Mouse (Mus musculus) E14TG2a.4 (cell line): Measurements from ENCODE around the gene Cmtm6.
"Not testable (repeated sequence)": the region's sequence is repeated elsewhere in the genome, so short reads cannot be mapped to it uniquely, and the experiment has no call there.

Source experiments
- H3K27me3 ChIP-seq: 2 replicates; pipeline ENCODE4 v1.6.1; 2014; ENCODE audit warnings: low read length, control low read depth; ENCODE audit not compliant: insufficient read depth
- H3K36me3 ChIP-seq: 2 replicates; pipeline ENCODE4 v1.6.1; 2014; ENCODE audit warnings: low read length, control low read depth; ENCODE audit not compliant: insufficient read depth
- H3K4me1 ChIP-seq: replicated peaks from 2 replicates; pipeline ENCODE4 v1.6.1; 2014; ENCODE audit warnings: low read depth, low read length, control low read depth
- H3K4me3 ChIP-seq: replicated peaks from 2 replicates; pipeline ENCODE4 v1.5.1; 2014; ENCODE audit warnings: mild to moderate bottlenecking, low read length
- H3K9me3 ChIP-seq: 2 replicates; pipeline ENCODE4 v1.6.1; 2014; ENCODE audit warnings: low read length, control low read depth
- CTCF ChIP-seq: conservative IDR thresholded peaks from 2 replicates; pipeline ENCODE4 v1.5.1; 2014; ENCODE audit warnings: low read length
- NANOG ChIP-seq: IDR thresholded peaks from 2 replicates; pipeline ENCODE4 v1.6.1; 2014; ENCODE audit warnings: borderline replicate concordance, low read length, mixed read lengths
- POU5F1 ChIP-seq: IDR thresholded peaks from 2 replicates; pipeline ENCODE4 v1.6.1; 2014; ENCODE audit warnings: low read length, borderline replicate concordance

The Cmtm6 gene

DNA sequence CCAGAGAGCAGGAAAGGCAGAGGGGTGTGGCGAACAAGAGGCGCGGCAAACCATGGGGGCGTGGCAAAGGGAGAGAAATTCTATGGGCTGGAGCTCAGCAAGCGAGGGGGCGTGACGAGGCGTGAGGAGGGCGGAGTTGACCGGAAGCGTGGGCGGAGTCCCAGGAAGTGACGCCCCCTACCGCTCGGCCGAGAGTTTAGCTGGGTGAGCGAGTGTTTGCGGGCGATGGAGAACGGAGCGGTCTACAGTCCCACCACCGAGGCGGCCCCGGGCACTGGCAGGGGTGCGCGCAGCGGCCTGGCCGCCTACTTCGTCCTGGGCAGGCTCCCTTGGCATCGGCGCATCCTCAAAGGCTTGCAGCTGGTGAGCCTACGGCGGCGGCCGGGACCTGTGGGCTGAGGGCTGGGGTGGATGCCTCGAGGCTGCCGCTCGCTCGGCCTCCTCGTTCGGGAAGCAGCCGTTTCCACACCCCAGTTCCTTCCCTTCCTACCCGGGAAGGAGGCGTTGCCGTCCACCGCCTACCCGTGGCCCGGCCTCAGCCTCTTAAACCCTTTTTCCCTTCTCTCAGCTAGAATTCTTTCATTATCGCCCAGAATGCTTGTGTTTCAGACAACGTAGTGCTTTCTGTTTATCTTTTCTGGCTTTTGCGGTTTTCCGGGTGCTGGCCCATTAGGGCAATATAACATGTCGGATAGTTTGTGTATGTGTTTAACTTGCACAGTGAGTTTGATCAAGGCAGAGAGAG lies at the start of gene Cmtm6:
Cmtm6 (plus strand) TSS at position 106 of the 745 bp plus-strand sequence.
- no peaks in the 10 kb centered on the region for H3K9me3 ChIP-seq
- peaks cover 20% of the 10 kb centered on the region for H3K36me3 ChIP-seq
- H3K27me3 ChIP-seq, result no peaks in the 10 kb centered on the region
- TF ChIP-seq NANOG (no peak), CTCF (0 out of 2 replicates have a peak, but pooled peaks have one; percentile 2), POU5F1 (no peak)
- peaks cover 74% of the 10 kb centered on the region for H3K4me1 ChIP-seq
- H3K4me3 ChIP-seq, result peak within 1 kb of the TSS; percentile 96

DNA sequence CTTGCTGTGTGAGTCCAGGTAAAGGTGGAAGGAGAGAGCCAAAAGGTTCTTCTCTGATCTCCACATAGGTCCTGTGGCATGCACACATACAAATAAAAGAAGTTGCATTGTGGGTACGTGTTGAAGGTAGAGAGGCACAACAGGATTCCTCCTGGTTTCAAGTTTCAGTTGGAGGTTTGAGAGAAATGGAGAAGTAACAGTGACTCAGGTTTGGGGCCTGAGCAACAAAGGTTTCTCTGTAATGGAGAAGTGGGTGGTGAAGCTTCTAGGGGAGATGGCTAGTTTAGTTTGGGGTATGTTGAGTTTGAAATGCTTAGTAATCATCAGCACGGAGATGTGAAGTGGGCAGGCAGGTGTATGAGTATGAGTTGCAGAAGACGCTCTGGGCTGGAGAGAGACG lies 48.7 kb upstream of the Cmtm6 start:
- TF ChIP-seq POU5F1, result no peak
- TF ChIP-seq CTCF, result no peak
- no peak for TF ChIP-seq NANOG
- Histone ChIP-seq H3K36me3 (no peaks in the 10 kb centered on the region), H3K4me3 (no peak overlapping the region), H3K9me3 (peaks cover 4% of the 10 kb centered on the region; the same call in 1 of the 2 replicates), H3K4me1 (peaks cover 2% of the 10 kb centered on the region), H3K27me3 (no peaks in the 10 kb centered on the region)

DNA sequence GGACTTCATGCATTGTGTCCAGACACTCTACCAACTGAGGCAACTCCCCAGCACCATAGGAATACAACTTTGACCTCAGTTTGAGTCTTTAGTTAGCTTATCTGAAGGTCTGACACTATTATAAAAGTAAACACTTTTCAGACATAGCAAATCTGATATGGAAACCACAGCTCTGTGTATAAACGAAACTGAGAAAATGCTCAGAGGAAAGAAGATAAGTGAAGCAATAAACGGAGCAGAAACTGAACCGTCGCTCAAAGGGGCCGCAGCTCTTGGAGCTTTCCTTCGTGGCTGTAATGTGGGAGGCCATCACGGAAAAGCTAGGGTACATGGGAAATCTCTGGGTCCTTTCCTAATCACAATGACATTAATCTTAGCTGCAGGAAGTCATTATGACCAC lies 44.7 kb upstream of the Cmtm6 start:
- Histone ChIP-seq H3K9me3 (peaks cover 4% of the 10 kb centered on the region; the same call in 1 of the 2 replicates), H3K36me3 (peaks cover 8% of the 10 kb centered on the region), H3K27me3 (no peaks in the 10 kb centered on the region), H3K4me3 (no peak overlapping the region), H3K4me1 (peaks cover 31% of the 10 kb centered on the region)
- TF ChIP-seq NANOG (no peak), CTCF (no peak), POU5F1 (no peak)

DNA sequence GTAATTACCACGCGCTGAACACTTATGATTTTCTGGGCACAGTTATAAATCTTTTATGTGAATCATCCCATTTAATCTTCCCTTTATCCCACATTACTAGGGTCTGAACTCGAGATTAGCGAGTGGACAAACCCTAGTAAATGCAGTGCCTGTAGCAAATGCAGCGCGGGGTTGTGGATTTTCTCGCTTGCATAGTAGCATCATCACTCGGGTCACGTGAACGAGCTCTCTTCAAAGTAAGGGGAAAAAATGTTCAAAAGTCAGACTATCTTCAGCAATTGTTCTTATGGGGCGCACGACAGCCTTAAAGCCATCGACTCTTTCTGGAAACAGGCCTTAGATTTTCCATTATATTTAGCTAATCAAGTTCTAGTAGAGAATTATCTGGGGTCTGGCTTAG lies 43.3 kb upstream of the Cmtm6 start:
- H3K4me3 ChIP-seq, result peak overlapping the region; percentile 99
- H3K27me3 ChIP-seq, result no peaks in the 10 kb centered on the region
- TF ChIP-seq POU5F1 (no peak), NANOG (no peak), CTCF (no peak)
- H3K9me3 ChIP-seq, result peaks cover 4% of the 10 kb centered on the region; the same call in 1 of the 2 replicates
- peaks cover 44% of the 10 kb centered on the region for H3K4me1 ChIP-seq
- H3K36me3 ChIP-seq, result peaks cover 19% of the 10 kb centered on the region

DNA sequence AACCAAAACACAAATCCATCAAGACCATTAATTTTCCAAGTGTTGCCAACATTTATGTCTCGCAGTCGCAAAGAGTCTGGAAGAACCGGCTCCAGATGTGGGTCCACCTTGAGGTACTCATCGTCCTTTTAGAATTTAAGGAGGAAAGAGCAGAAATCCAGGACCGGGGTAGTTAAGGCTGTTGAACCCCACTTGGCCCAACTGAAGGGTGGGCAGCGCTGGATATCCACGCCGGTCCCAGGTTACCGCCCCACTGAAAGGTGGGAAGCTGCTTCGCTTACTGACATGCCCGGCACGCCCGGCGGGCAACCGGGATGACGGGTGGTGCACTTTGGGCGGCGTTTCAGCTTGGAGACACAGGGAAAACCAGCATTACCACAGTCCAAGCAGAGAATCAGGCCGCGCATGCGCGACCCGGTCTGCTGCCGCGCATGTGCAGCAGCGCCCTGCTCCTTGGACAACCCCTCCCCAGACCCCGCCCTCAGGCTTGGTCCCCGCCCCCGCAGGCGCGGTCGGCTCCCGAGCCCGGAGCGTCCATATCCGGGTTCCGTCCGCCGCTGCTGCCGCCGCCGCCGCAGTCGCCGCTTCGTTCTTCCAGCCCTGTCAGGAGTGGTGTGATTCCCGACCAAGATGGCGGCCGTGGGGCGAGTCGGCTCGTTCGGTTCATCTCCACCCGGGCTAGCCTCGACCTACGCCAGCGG lies 42.5 kb upstream of the Cmtm6 start, which contains the start of gene Dync1li1:
Dync1li1 (plus strand) TSS at position 539 of the 701 bp plus-strand sequence.
- H3K4me1 ChIP-seq, result peaks cover 51% of the 10 kb centered on the region
- H3K4me3 ChIP-seq, result peak within 1 kb of the TSS; percentile 99
- peaks cover 27% of the 10 kb centered on the region for H3K36me3 ChIP-seq
- TF ChIP-seq CTCF (no peak), POU5F1 (no peak), NANOG (no peak)
- H3K27me3 ChIP-seq, result no peaks in the 10 kb centered on the region
- peaks cover 4% of the 10 kb centered on the region; the same call in 1 of the 2 replicates for H3K9me3 ChIP-seq

DNA sequence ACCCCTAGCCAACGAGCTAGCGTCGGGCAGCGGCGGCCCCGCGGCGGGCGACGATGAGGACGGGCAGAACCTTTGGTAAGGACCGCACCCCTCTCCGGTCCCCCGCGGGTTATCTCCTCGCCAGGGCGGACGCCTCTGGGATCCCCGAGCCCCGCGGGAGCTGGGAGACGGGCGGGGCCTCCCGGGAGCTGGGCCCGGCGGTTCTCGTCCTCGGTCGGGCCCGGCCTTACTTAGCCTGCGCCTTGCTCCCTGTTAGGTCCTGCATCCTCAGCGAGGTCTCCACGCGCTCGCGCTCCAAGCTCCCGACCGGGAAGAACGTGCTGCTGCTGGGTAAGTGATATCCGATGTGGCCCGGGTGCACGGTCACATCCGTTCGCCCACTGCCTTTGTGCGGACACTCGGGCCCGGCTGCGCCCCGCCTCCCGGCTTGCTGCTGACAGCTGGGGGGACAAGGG lies 41.9 kb upstream of the Cmtm6 start:
- Histone ChIP-seq H3K36me3 (peaks cover 33% of the 10 kb centered on the region), H3K27me3 (no peaks in the 10 kb centered on the region), H3K9me3 (peaks cover 4% of the 10 kb centered on the region; the same call in 1 of the 2 replicates), H3K4me3 (peak overlapping the region; percentile 99), H3K4me1 (peaks cover 57% of the 10 kb centered on the region)
- TF ChIP-seq NANOG (no peak), CTCF (no peak), POU5F1 (no peak)

DNA sequence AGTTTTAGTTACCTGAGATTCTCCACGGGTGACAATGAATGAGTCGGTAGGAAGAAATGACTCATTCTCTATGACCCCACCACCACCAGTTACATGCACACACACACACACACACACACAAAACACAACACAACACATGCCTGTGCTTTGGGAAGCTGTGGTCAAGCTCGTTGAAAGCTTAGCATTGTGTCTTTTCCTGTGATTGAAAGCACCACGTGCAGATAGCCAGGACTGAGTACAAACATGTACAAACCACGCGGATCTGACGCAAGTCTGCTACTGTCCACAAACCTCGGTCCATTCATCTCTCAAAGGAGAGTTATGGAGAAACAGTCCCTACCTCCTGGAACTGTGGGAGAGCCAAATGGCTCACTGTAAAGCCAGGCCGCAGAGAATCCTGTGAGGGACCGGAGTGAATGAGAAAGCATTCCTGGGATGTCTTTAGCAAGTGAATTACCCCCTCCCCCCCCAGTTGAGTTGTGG lies 40.8 kb upstream of the Cmtm6 start:
- Histone ChIP-seq H3K4me1 (peaks cover 68% of the 10 kb centered on the region), H3K4me3 (peak overlapping the region; percentile 99), H3K36me3 (peaks cover 44% of the 10 kb centered on the region), H3K9me3 (no peaks in the 10 kb centered on the region), H3K27me3 (no peaks in the 10 kb centered on the region)
- TF ChIP-seq CTCF, result no peak
- no peak for TF ChIP-seq NANOG
- no peak for TF ChIP-seq POU5F1

DNA sequence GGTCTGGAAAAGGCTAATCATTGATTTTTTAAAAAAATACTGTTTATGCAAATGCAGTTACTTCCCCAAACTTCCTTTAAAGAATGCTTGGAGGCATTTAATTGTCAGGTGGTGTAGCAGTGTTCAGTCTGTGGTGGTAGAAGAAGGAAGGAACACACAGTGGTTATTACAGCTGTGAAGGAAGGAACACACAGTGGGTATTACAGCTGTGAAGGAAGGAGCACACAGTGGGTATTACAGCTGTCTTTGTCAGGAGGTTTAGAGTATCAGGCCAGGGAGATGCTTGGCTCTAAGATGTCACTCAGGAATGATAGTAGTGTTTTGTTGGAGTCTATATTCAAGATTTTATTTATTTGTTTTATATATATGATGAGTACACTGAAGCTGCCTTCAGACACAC lies 39.8 kb upstream of the Cmtm6 start:
- Histone ChIP-seq H3K36me3 (peaks cover 47% of the 10 kb centered on the region), H3K4me1 (peaks cover 74% of the 10 kb centered on the region), H3K27me3 (no peaks in the 10 kb centered on the region), H3K9me3 (no peaks in the 10 kb centered on the region), H3K4me3 (0 out of 2 replicates have a peak overlapping the region, but pooled peaks have one; percentile 99)
- TF ChIP-seq NANOG, result no peak
- no peak for TF ChIP-seq POU5F1
- TF ChIP-seq CTCF, result no peak

DNA sequence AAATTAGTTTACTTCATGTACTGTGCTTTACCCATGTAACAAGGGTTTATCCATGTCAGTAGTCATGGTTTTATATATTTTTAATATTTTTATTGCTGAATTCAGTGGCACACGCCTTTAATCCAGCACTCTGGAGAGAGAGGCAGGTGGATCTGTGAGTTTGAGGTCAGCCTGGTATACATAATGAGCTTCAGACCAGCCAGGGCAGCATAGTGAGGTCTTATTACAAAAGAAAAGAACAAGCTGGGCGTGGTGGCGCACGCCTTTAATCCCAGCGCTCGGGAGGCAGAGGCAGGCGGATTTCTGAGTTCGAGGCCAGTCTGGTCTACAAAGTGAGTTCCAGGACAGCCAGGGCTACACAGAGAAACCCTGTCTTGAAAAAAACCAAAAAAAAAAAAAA lies 35.3 kb upstream of the Cmtm6 start:
- H3K4me3 ChIP-seq, H3K27me3 ChIP-seq, H3K9me3 ChIP-seq: not testable (repeated sequence)
- Histone ChIP-seq H3K4me1 (peaks cover 88% of the 10 kb centered on the region), H3K36me3 (peaks cover 70% of the 10 kb centered on the region)
